Mouse (Mus musculus): Measurements from ENCODE around the gene Gramd1a.

- TF ChIP-seq CTCF (IDR thresholded peaks at IDR 0.05; ENCODE audit: borderline replicate concordance, insufficient read depth, low read length) = no peak
- TF ChIP-seq POLR2A (IDR thresholded peaks at IDR 0.05; ENCODE audit: low read depth, low read length) = no peak
Observed at GRCm38 (mm10) chr7:31081106-31081505, 74.6 kb downstream of the Gramd1a start.

Data from embryonic fibroblast, embryonic 13.5 days (primary cell).